Mouse (Mus musculus) lung, embryonic 15.5 days (tissue): ENCODE results near the gene Zfp488. TPM values are rescaled to one million over a fixed set of nuclear protein-coding genes. Genes with fewer than 3 reads are reported as not detected.
A peak's percentile ranks its signal among the peaks of the same experiment; 100 is the strongest.

Source experiments
- ATAC-seq: fragments of 200-750 bp; cut with Nextera tagmentation; 2 replicates; pipeline ENCODE4 v1.8.0; 2017; ENCODE audit warnings: moderate number of reproducible peaks, borderline replicate concordance; ENCODE audit not compliant: low FRiP score, low TSS enrichment; ENCODE audit errors: extremely low read depth
- H3K27ac ChIP-seq: fragments of 300-500 bp; sonication (generic); 2 replicates; pipeline ENCODE4 v1.5.1; 2015; ENCODE audit warnings: moderate library complexity, mild to moderate bottlenecking, inconsistent platforms
- H3K27me3 ChIP-seq: fragments of 300-500 bp; sonication (generic); 2 replicates; pipeline ENCODE4 v1.6.1; 2015; ENCODE audit warnings: inconsistent platforms
- H3K36me3 ChIP-seq: fragments of 300-500 bp; sonication (generic); 2 replicates; pipeline ENCODE4 v1.6.1; 2015; ENCODE audit warnings: inconsistent platforms
- H3K4me1 ChIP-seq: fragments of 300-500 bp; sonication (generic); 2 replicates; pipeline ENCODE4 v1.6.1; 2015; ENCODE audit warnings: inconsistent platforms
- H3K4me2 ChIP-seq: fragments of 300-500 bp; sonication (generic); 2 replicates; pipeline ENCODE4 v1.6.1; 2015; ENCODE audit warnings: inconsistent platforms, mild to moderate bottlenecking, moderate library complexity
- H3K4me3 ChIP-seq: fragments of 300-500 bp; sonication (generic); 2 replicates; pipeline ENCODE4 v1.5.1; 2015; ENCODE audit warnings: mild to moderate bottlenecking, inconsistent platforms
- H3K9ac ChIP-seq: fragments of 300-500 bp; sonication (generic); 2 replicates; pipeline ENCODE4 v1.6.1; 2015; ENCODE audit warnings: inconsistent platforms
- H3K9me3 ChIP-seq: fragments of 300-500 bp; sonication (generic); 2 replicates; pipeline ENCODE4 v1.6.1; 2016; ENCODE audit warnings: inconsistent platforms
- WGBS: fragments of 180-500 bp; shearing (Covaris S2); methylation state at CpG from one replicate; pipeline ENCODE4 v1.1.7; 2015; 5-methylcytosine and 5-hydroxymethylcytosine counted together
- polyA plus RNA-seq: library from polyadenylated mRNA; unstranded; fragments of >200 nt; fragmentation: Nextera tagmentation; extraction: Ambion mirVana; gene quantifications from 2 replicates; pipeline ENCODE4 v1.2.1, GENCODE M21; 2015

Gene Zfp488
- polyA plus RNA-seq, 1 experiment from 2014 or later = not detected

DNA sequence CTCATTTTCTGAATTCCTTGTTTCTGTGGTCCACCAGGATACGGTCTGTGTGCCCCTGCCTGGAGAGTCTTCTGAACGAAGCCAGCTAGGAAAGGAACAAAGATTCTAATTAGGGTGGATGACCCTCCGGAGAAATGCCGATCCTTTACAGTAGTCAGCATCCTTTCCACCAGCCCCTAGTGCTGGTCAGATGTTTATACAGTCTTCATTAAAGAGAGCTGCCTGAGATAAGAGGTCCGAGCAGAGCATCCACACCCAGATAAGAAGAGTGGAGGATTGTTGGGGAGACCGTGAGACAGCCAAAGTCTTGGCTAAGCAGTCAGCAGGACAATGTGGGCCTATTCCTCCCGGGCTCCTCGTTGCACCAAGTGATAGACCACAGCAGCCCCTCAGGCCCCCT lies 37.8 kb downstream of the Zfp488 start, which contains the start of gene Gdf2:
Gene Gdf2 (plus strand): TSS at position 301 of the 400 bp plus-strand sequence.
- ATAC-seq = no peak
- H3K27me3 ChIP-seq = no peaks in the 10 kb centered on the region
- H3K9me3 ChIP-seq = no peaks in the 10 kb centered on the region
- H3K36me3 ChIP-seq = no peaks in the 10 kb centered on the region
- no peak within 1 kb of the TSS for H3K4me3 ChIP-seq
- WGBS = 29% methylated on average over 8 of the region's 8 CpGs
- H3K27ac ChIP-seq = no peak within 1 kb of the TSS
- no peak within 1 kb of the TSS for H3K9ac ChIP-seq
- no peak within 1 kb of the TSS for H3K4me2 ChIP-seq
- no peaks in the 10 kb centered on the region for H3K4me1 ChIP-seq

DNA sequence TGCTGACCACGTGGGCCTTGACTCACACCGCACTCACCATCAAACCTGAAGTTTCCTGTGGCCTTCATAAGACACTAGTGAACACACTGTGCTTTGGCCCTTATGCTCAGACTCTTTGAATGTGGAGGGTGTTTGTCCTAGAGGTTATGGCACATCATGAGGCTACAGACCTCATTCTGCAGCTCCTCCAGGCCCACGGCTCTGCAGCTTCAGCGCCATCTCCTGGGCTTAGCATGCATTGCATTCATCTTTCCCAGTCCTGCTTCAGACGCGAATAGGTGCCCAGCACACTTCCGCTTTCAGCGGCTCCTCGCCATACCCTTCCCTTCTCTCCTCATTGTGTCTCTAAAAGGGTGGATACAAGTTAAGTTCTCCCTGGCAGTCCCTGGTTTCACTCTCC lies 39.4 kb downstream of the Zfp488 start:
- WGBS = 25% methylated on average over 9 of the region's 9 CpGs
- peak overlapping the region; percentile 28; the same call in 1 of the 2 replicates for H3K4me2 ChIP-seq
- no peak overlapping the region for H3K9ac ChIP-seq
- H3K27me3 ChIP-seq = 0 out of 2 replicates have a peak, but pooled peaks cover 4% of the 10 kb centered on the region
- H3K27ac ChIP-seq = no peak overlapping the region
- no peaks in the 10 kb centered on the region for H3K9me3 ChIP-seq
- ATAC-seq = peak; percentile 33; the same call in 1 of the 2 replicates
- no peaks in the 10 kb centered on the region for H3K36me3 ChIP-seq
- H3K4me3 ChIP-seq = no peak overlapping the region
- H3K4me1 ChIP-seq = no peaks in the 10 kb centered on the region

DNA sequence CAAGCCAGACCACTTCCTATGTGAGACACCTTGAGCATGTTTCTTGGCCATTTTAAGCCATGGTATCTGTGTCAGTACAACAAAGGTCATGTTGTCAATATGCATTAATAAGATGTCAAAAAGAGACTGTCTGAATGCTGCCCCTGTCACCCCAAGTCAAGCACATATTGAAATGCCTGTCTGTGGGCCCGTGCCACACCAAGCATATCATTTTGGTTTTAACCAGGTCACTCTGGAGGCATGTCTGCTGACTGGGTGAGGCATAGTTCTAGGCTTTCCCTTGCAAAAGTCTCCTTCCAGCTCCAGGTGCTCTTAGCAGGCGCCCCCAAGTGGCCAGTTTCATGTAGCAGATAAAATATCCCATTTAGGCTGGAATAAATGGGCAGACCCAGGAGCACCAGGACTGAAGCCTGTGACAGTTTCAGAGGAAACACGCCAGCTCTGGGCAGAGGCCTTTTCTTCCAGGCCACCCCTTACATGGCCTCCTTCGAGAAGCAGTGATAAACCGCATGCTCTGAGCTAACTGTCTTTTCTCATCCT lies 44.7 kb downstream of the Zfp488 start:
- no peak for ATAC-seq
- Histone ChIP-seq H3K4me2 (no peak overlapping the region), H3K4me1 (no peaks in the 10 kb centered on the region), H3K36me3 (no peaks in the 10 kb centered on the region), H3K9me3 (no peaks in the 10 kb centered on the region), H3K9ac (no peak overlapping the region), H3K27ac (no peak overlapping the region), H3K4me3 (no peak overlapping the region), H3K27me3 (peaks cover 46% of the 10 kb centered on the region)
- WGBS = 37% methylated on average over 5 of the region's 5 CpGs

DNA sequence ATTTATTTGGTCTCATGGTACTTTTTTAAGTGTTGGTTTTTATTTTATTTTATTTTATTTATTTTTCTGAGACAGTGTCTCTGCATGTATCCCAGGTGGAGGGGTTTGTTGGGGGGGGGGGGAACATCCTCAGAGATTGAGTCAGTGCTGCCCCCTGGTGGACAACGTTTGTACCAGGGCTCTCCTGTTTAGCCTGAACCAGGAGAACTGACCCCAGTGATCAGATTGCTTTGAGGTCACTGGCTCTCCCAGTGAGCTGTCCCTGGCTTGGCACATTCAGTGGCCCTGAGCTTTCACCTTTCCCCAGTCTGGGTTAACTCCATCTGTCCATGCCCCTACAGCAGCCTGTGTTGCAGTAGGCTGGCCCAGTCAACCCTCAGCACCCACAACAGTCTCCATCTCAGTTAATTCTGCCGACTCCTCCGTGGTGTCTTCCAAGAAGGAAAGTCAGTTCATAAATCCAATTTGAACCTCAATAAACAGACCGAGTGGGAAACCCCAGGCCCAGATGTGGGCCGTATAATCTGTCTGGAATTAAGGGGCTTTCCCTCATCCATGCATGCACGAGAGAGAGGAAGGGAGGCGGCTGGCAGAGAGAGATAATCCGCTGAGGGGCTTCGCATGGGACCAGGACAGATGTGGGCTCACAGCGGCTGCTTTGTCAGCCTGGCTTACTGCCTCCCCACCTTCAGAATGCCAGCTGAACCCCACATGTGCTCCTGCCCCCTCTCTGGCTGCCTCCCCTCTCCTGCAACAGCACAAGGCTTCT lies 45.4 kb downstream of the Zfp488 start:
- no peak overlapping the region for H3K27ac ChIP-seq
- H3K4me3 ChIP-seq = no peak overlapping the region
- no peak overlapping the region for H3K4me2 ChIP-seq
- no peaks in the 10 kb centered on the region for H3K36me3 ChIP-seq
- H3K9me3 ChIP-seq = no peaks in the 10 kb centered on the region
- 65% methylated on average over 10 of the region's 10 CpGs for WGBS
- H3K4me1 ChIP-seq = no peaks in the 10 kb centered on the region
- H3K27me3 ChIP-seq = peaks cover 53% of the 10 kb centered on the region
- H3K9ac ChIP-seq = no peak overlapping the region
- no peak for ATAC-seq

DNA sequence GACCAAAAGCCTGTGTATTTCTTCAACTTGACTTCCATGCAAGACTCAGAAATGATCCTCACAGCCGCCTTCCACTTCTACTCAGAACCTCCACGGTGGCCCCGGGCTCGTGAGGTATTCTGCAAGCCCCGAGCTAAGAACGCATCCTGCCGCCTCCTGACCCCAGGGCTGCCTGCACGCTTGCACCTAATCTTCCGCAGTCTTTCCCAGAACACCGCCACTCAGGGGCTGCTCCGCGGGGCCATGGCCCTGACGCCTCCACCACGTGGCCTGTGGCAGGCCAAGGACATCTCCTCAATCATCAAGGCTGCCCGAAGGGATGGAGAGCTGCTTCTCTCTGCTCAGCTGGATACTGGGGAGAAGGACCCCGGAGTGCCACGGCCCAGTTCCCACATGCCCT lies 46.7 kb downstream of the Zfp488 start:
- H3K27me3 ChIP-seq = peaks cover 57% of the 10 kb centered on the region
- H3K36me3 ChIP-seq = no peaks in the 10 kb centered on the region
- H3K4me1 ChIP-seq = peaks cover 4% of the 10 kb centered on the region; the same call in 1 of the 2 replicates
- no peaks in the 10 kb centered on the region for H3K9me3 ChIP-seq
- H3K4me3 ChIP-seq = no peak overlapping the region
- no peak overlapping the region for H3K4me2 ChIP-seq
- WGBS = 37% methylated on average over 17 of the region's 17 CpGs
- H3K9ac ChIP-seq = no peak overlapping the region
- ATAC-seq = no peak
- H3K27ac ChIP-seq = no peak overlapping the region

DNA sequence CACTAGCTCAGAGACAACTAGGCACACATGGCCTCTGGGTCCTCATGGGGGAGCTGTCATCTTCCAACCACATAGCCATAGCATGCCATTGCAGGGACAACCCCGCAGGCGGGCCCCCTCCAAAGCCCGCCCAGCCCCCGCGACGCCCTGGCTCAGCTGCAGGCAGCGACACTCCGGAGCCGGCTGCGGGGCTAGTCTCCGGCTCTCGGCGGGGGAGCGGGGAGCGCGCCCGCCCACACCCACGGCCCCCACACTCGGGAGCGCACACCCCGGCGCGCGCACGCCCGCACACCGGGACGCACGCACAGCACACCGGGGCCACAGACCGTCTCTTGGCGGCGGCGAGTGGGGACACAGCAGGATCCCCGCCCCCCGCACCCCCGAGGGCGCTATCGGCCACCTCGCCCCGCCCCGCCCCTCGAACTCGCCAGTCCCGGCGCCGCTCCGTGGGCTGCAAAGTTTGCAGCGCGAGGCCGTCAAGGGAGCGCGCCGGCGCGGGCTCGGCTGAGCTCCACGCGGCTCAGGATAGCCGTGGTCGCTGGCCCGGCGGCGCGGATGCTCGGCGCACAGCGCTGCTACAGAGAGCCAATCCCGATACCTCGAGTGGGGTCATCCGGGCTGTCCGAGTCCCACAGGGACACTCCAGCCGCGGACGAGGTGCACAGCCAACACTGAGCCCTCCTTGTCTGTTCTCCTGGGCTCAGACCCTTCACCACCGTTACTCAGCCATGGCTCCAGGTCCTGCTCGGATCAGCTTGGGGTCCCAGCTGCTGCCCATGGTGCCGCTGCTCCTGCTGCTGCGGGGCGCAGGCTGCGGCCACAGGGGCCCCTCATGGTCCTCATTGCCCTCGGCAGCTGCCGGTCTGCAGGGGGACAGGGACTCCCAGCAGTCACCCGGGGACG lies 55.1 kb downstream of the Zfp488 start, which contains the start of gene Gdf10:
Gene Gdf10 (plus strand): TSS at position 420 of the 903 bp plus-strand sequence.
- Histone ChIP-seq H3K4me1 (peaks cover 16% of the 10 kb centered on the region; the same call in 1 of the 2 replicates), H3K4me3 (peak within 1 kb of the TSS; percentile 53), H3K4me2 (peak within 1 kb of the TSS; percentile 98), H3K27ac (no peak within 1 kb of the TSS), H3K9ac (peak within 1 kb of the TSS; percentile 42), H3K36me3 (no peaks in the 10 kb centered on the region), H3K27me3 (peaks cover 79% of the 10 kb centered on the region), H3K9me3 (no peaks in the 10 kb centered on the region)
- WGBS = under 1% methylated on average over 83 of the region's 85 CpGs
- peak; percentile 83 for ATAC-seq

DNA sequence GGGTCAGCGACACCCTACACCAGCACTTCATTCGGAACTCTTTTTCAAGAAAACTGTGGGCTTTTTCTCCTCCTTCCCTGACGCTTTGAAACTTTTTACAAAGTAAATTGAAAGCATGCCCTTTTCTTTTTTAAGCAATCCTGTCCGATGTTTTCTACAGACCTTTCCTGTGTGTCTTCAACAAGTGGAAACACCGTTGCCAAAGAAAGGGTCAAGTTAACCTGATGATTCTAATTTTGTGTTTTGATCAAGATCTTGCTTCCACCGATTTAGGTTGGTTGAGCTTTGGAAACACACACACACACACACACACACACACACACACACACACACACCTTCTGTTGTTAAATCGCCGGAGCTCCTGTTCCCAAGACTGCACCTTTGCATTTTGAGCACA lies 55.8 kb downstream of the Zfp488 start:
- ATAC-seq = no peak
- Histone ChIP-seq H3K4me3 (peak overlapping the region; percentile 53), H3K27ac (no peak overlapping the region), H3K4me2 (peak overlapping the region; percentile 98), H3K9ac (no peak overlapping the region), H3K27me3 (peaks cover 77% of the 10 kb centered on the region), H3K4me1 (peaks cover 16% of the 10 kb centered on the region; the same call in 1 of the 2 replicates), H3K36me3 (no peaks in the 10 kb centered on the region), H3K9me3 (no peaks in the 10 kb centered on the region)
- whole genome bisulfite sequencing = 18% methylated on average over 8 of the region's 8 CpGs

DNA sequence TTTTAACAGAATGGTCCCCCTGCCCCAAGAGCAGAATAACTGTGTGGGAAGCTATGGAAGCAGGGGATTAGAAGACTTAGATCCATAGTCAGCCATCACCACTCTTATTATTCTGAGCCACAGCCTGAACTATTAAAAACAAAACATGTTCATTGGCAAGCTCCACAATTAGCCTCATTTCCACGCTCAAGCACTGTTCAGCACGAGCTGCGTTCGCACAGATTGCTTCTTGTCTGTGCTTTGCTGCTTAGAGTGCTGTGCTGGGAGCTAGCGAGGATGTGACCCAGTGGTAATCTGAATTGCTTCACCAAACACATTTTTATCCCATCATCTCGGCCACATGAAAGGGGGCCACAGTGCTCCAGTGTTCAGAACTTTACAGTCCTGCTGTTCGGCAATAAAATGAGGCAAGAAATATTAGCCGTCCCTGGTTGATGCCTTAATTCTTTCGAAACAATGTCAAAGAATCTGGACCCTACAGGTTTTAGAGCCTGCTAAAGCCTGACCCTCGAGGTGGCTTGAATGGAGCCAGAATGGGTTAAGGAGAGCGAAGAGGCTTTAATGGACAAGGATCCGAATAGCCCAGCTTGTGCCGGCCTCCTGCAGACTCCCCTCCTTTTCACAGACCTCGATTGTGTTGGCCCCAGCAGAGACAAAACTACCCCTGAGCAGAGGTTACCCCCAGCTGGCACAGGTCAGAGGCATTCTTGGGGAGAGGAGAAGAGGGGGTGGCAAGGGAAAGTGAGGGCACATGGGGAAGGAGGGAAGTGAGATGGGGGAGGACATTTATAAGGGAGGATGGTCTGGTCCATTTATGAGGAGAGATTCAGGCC lies 57.6 kb downstream of the Zfp488 start:
- H3K9me3 ChIP-seq = no peaks in the 10 kb centered on the region
- H3K27ac ChIP-seq = no peak overlapping the region
- H3K4me2 ChIP-seq = no peak overlapping the region
- H3K9ac ChIP-seq = no peak overlapping the region
- ATAC-seq = no peak
- WGBS = 49% methylated on average over 14 of the region's 14 CpGs
- no peaks in the 10 kb centered on the region for H3K36me3 ChIP-seq
- peaks cover 8% of the 10 kb centered on the region; the same call in 1 of the 2 replicates for H3K4me1 ChIP-seq
- peaks cover 70% of the 10 kb centered on the region for H3K27me3 ChIP-seq
- H3K4me3 ChIP-seq = no peak overlapping the region

Other genes with a start within 250 kb of the Zfp488 start
- 6.2 and 7.6 TPM in 2 replicates for gene Gdf10, start 55.2 kb downstream of the Zfp488 start, polyA plus RNA-seq
- 0.05 TPM in 1 of 2 replicates, not detected in the other for gene Gdf2, start 37.7 kb downstream of the Zfp488 start, polyA plus RNA-seq
- gene Rbp3, start 24.8 kb downstream of the Zfp488 start, polyA plus RNA-seq = 0.02 TPM in 1 of 2 replicates, not detected in the other
- gene Gm30083, start 36.4 kb upstream of the Zfp488 start, polyA plus RNA-seq = not detected in 2 replicates
- not detected in 2 replicates for gene Gm5460, start 38.0 kb upstream of the Zfp488 start, polyA plus RNA-seq
- not detected in 2 replicates for gene Antxrl, start 73.9 kb upstream of the Zfp488 start, polyA plus RNA-seq
- 6.2 and 7.5 TPM in 2 replicates for gene Anxa8, start 107.2 kb upstream of the Zfp488 start, polyA plus RNA-seq
- 0.28 TPM in 1 of 2 replicates, not detected in the other for gene A630023A22Rik, start 124.0 kb upstream of the Zfp488 start, polyA plus RNA-seq
- gene Npy4r, start 173.7 kb upstream of the Zfp488 start, polyA plus RNA-seq = 0.09 and 0.13 TPM in 2 replicates
- gene Gprin2, start 222.9 kb upstream of the Zfp488 start, polyA plus RNA-seq = 0.30 and 0.57 TPM in 2 replicates
- gene Syt15, start 240.8 kb upstream of the Zfp488 start, polyA plus RNA-seq = 0.66 and 0.72 TPM in 2 replicates